Mouse (Mus musculus) embryonic facial prominence, embryonic 11.5 days (tissue): ENCODE measurements around the gene Zfp974. TPM values are rescaled to one million over a fixed set of nuclear protein-coding genes. Genes with fewer than 3 reads are reported as not detected.
A peak's percentile ranks its signal among the peaks of the same experiment; 100 is the strongest.
"Not testable (repeated sequence)": the region's sequence is repeated elsewhere in the genome, so short reads cannot be mapped to it uniquely, and the experiment has no call there.

Source experiments
- ATAC-seq: fragments of 200-750 bp; cut with Nextera tagmentation; replicated peaks from 2 replicates; pipeline ENCODE4 v1.8.0; 2017; ENCODE audit warnings: low read depth; ENCODE audit not compliant: insufficient number of reproducible peaks, low FRiP score, low TSS enrichment
- DNase-seq: peaks from one replicate; pipeline ENCODE4 v3.0.0-alpha.2; 2015; ENCODE audit warnings: low spot score
- H3K27ac ChIP-seq: fragments of 300-500 bp; sonication (generic); replicated peaks from 2 replicates; pipeline ENCODE4 v1.5.1; 2014; ENCODE audit warnings: mild to moderate bottlenecking, low read depth, low read length, control low read depth
- H3K27me3 ChIP-seq: fragments of 300-500 bp; sonication (generic); 2 replicates; pipeline ENCODE4 v1.6.1; 2014; ENCODE audit warnings: mild to moderate bottlenecking, low read length, moderate library complexity, mixed read lengths; ENCODE audit not compliant: control insufficient read depth, insufficient read depth
- H3K36me3 ChIP-seq: fragments of 300-500 bp; sonication (generic); replicated peaks from 2 replicates; pipeline ENCODE4 v1.6.1; 2014; ENCODE audit warnings: low read depth, mild to moderate bottlenecking, low read length, moderate library complexity, mixed read lengths; ENCODE audit not compliant: control insufficient read depth, insufficient read depth
- H3K4me1 ChIP-seq: fragments of 300-500 bp; sonication (generic); 2 replicates; pipeline ENCODE4 v1.6.1; 2014; ENCODE audit warnings: low read length, mixed read lengths; ENCODE audit not compliant: control insufficient read depth, insufficient read depth
- H3K4me2 ChIP-seq: fragments of 300-500 bp; sonication (generic); 2 replicates; pipeline ENCODE4 v1.6.1; 2014; ENCODE audit warnings: low read depth, mild to moderate bottlenecking, control low read depth, low read length, moderate library complexity
- H3K4me3 ChIP-seq: fragments of 300-500 bp; sonication (generic); 2 replicates; pipeline ENCODE4 v1.5.1; 2014; ENCODE audit warnings: low read depth, low read length, control low read depth
- H3K9ac ChIP-seq: fragments of 300-500 bp; sonication (generic); replicated peaks from 2 replicates; pipeline ENCODE4 v1.6.1; 2014; ENCODE audit warnings: mild to moderate bottlenecking, control low read depth, low read length
- H3K9me3 ChIP-seq: fragments of 300-500 bp; sonication (generic); replicated peaks from 2 replicates; pipeline ENCODE4 v1.6.1; 2016; ENCODE audit warnings: mild to moderate bottlenecking, low read length, inconsistent platforms, mixed read lengths; ENCODE audit not compliant: control insufficient read depth
- WGBS: fragments of 180-500 bp; shearing (Covaris S2); extraction: QIAGEN DNeasy Blood & Tissue Kit; methylation state at CpG from one replicate; pipeline ENCODE4 v1.1.7; 2014; 5-methylcytosine and 5-hydroxymethylcytosine counted together
- polyA plus RNA-seq: library from polyadenylated mRNA; unstranded; fragments of >200 nt; fragmentation: Nextera tagmentation; extraction: Ambion mirVana; gene quantifications from 2 replicates; pipeline ENCODE4 v1.2.1, GENCODE M21; 2014

Zfp974 gene
- polyA plus RNA-seq: 8.9 and 11.9 TPM in 2 replicates

GRCm38 (mm10) chr7:27928818-27929695, at the start of gene Zfp974:
Gene Zfp974 (minus strand): TSS chr7:27929460.
- WGBS: 5% methylated on average over 40 of the region's 40 CpGs
- Histone ChIP-seq H3K4me2 (peak within 1 kb of the TSS; percentile 82), H3K27me3 (no peaks in the 10 kb centered on the region), H3K4me3 (peak within 1 kb of the TSS; percentile 67), H3K4me1 (no peaks in the 10 kb centered on the region), H3K9me3 (no peaks in the 10 kb centered on the region), H3K27ac (no peak within 1 kb of the TSS), H3K9ac (peak within 1 kb of the TSS; percentile 71), H3K36me3 (no peaks in the 10 kb centered on the region)
- ATAC-seq (peak; percentile 85), DNase-seq (peak; percentile 84)

- H3K4me2 ChIP-seq, H3K27me3 ChIP-seq, H3K4me3 ChIP-seq, H3K9ac ChIP-seq, DNase-seq, H3K36me3 ChIP-seq, H3K4me1 ChIP-seq, H3K9me3 ChIP-seq, H3K27ac ChIP-seq, ATAC-seq: not testable (repeated sequence)
- WGBS: 88% methylated on average over 13 of the region's 13 CpGs
Observed at GRCm38 (mm10) chr7:27949451-27949850, 20.2 kb upstream of the Zfp974 start.

- DNase-seq, H3K27ac ChIP-seq, H3K4me2 ChIP-seq, H3K4me3 ChIP-seq, H3K9me3 ChIP-seq, H3K27me3 ChIP-seq, H3K36me3 ChIP-seq, ATAC-seq, H3K4me1 ChIP-seq, H3K9ac ChIP-seq: not testable (repeated sequence)
- WGBS: 39% methylated on average over 5 of the region's 7 CpGs
Observed at GRCm38 (mm10) chr7:27941869-27942268, 12.6 kb upstream of the Zfp974 start.

- not testable (repeated sequence) for H3K9ac ChIP-seq
Observed at GRCm38 (mm10) chr7:27933800-27934158, 4.5 kb upstream of the Zfp974 start.

GRCm38 (mm10) chr7:27933050-27933799, 4.0 kb upstream of the Zfp974 start:
- H3K9ac ChIP-seq: peak overlapping the region; percentile 35; the same call in 1 of the 2 replicates
- WGBS: 19% methylated on average over 7 of the region's 7 CpGs
- DNase-seq (no peak), ATAC-seq (0 out of 2 replicates have a peak, but pooled peaks have one; percentile 39)
- no peaks in the 10 kb centered on the region for H3K27me3 ChIP-seq
- no peak overlapping the region for H3K27ac ChIP-seq
- no peak overlapping the region for H3K4me3 ChIP-seq
- no peaks in the 10 kb centered on the region for H3K4me1 ChIP-seq
- 0 out of 2 replicates have a peak overlapping the region, but pooled peaks have one; percentile 11 for H3K4me2 ChIP-seq
- H3K36me3 ChIP-seq: no peaks in the 10 kb centered on the region
- H3K9me3 ChIP-seq: no peaks in the 10 kb centered on the region

More at GRCm38 (mm10) chr7:27933800-27934158, 4.5 kb upstream of the Zfp974 start:
- WGBS: 50% methylated on average over 1 of the region's 9 CpGs
- H3K4me1 ChIP-seq, ATAC-seq, H3K36me3 ChIP-seq, H3K27me3 ChIP-seq, H3K4me3 ChIP-seq, H3K27ac ChIP-seq, DNase-seq, H3K9me3 ChIP-seq: not testable (repeated sequence)
- 0 out of 2 replicates have a peak overlapping the region, but pooled peaks have one; percentile 11 for H3K4me2 ChIP-seq

GRCm38 (mm10) chr7:27927041-27927440, 2.2 kb downstream of the Zfp974 start:
- not testable (repeated sequence) for H3K4me1 ChIP-seq, H3K27ac ChIP-seq, H3K27me3 ChIP-seq, H3K4me3 ChIP-seq, H3K36me3 ChIP-seq, H3K4me2 ChIP-seq, DNase-seq, H3K9me3 ChIP-seq, ATAC-seq, H3K9ac ChIP-seq
- 38% methylated on average over 4 of the region's 4 CpGs for WGBS

DNA sequence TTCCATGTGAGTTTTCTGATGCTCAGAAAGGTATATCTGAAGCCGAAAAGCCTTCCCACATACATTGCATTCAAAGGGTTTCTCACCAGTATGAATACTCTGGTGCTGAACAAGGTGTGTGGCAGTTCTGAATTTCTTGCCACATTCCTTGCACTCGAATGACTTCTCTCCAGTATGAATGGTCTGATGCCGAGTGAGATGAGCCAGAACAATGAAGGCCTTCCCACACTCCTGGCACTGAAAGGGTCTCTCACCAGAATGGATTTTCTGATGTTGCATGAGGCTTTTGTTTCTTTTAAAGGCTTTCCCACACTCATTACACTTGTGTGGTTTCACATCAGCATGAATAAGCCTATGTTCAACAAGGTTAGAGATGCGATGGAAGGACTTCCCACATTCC, 18.3 kb downstream of the Zfp974 start:
- 84% methylated on average over 3 of the region's 4 CpGs for WGBS
- H3K4me3 ChIP-seq, ATAC-seq, H3K4me1 ChIP-seq, H3K9ac ChIP-seq, H3K4me2 ChIP-seq, H3K27ac ChIP-seq, DNase-seq, H3K27me3 ChIP-seq, H3K9me3 ChIP-seq, H3K36me3 ChIP-seq: not testable (repeated sequence)
